ENCODE assay signal across 8 mouse cellular contexts in the genomic region with DNA sequence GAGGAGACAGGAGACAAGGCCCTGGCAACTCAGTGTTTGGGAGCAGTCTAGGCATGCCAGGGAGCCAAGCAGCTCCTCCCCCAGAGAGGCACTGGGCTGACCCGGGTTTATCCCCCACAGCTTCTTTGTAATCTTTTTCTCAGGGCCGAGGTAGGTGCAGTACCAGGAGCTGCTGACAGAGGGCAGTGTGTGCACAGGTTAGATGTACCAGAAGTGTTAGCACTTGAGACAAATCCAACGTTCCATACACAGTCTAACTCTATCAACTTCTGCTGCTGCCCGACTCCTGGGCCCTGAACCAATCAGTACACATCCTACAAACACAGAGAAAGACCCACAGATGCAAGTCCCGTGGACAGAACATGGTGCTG. TPM values are rescaled to one million over a fixed set of nuclear protein-coding genes. Genes with fewer than 3 reads are reported as not detected.
A peak's percentile ranks its signal among the peaks of the same experiment; 100 is the strongest.
DNase-seq lines count a peak whose midpoint lies in the region; ATAC-seq and TF ChIP-seq lines count a peak whose summit lies in the region.

No protein-coding gene starts in this region.

- H3K4me1 ChIP-seq in hindbrain, postnatal 0 days (ENCODE audit: insufficient read depth, low read length) = no peaks in the 10 kb centered on the region

- TF ChIP-seq CTCF in gastrocnemius, adult 2 months (IDR thresholded peaks at IDR 0.05) = peak; percentile 93
- peak; percentile 95 for TF ChIP-seq CTCF in hindbrain, postnatal 0 days (IDR thresholded peaks at IDR 0.05; ENCODE audit: low read depth)

- 6% methylated on average over 5 of the region's 5 CpGs for WGBS in hindbrain, postnatal 0 days

- no peaks in the 10 kb centered on the region for H3K27me3 ChIP-seq in hindbrain, postnatal 0 days (ENCODE audit: insufficient read depth, low read length)

- intact Hi-C loops in gastrocnemius, adult 2 months (cut with DNase I) = loop anchor here (1.0 to 5.0 kb wide), 5 partner anchors 201 to 435 kb away; no protein-coding TSS in a partner anchor

- H3K9me3 ChIP-seq in hindbrain, postnatal 0 days (ENCODE audit: low read length) = no peaks in the 10 kb centered on the region

- no peak overlapping the region for H3K27ac ChIP-seq in gastrocnemius, adult 2 months
- no peak overlapping the region for H3K27ac ChIP-seq in hindbrain, postnatal 0 days

- no peaks in the 10 kb centered on the region for H3K36me3 ChIP-seq in hindbrain, postnatal 0 days (ENCODE audit: insufficient read depth, low read length)

- peak; percentile 87 for DNase-seq in adipocyte (ENCODE audit: low spot score)
- DNase-seq in gastrocnemius, adult 2 months = peak; percentile 85
- peak; percentile 89 for DNase-seq in hindbrain, postnatal 0 days (ENCODE audit: low spot score)
- peak; percentile 87 to 94 for DNase-seq in left cerebral cortex, adult 18-20 months (ENCODE audit: low spot score in 2 of 2)
- DNase-seq in right cerebral cortex, postnatal 10 days (ENCODE audit: low spot score in 2 of 2) = peak; percentile 88 to 93
- DNase-seq in urinary bladder, postnatal 10 days (ENCODE audit: low spot score) = peak; percentile 76

- H3K4me2 ChIP-seq in hindbrain, postnatal 0 days (ENCODE audit: low read depth, low read length) = no peak overlapping the region

- no peak overlapping the region for H3K9ac ChIP-seq in hindbrain, postnatal 0 days (replicated peaks; ENCODE audit: low read length)

- no peak overlapping the region for H3K4me3 ChIP-seq in gastrocnemius, adult 2 months
- no peak overlapping the region for H3K4me3 ChIP-seq in hindbrain, postnatal 0 days (ENCODE audit: low read length)

- peak; percentile 91 for ATAC-seq in common myeloid progenitor, adult 5-6 weeks (replicated peaks; ENCODE audit: low read depth, poor library complexity, severe bottlenecking)
- peak; percentile 83 for ATAC-seq in hindbrain, postnatal 0 days
- ATAC-seq in megakaryocyte, adult 5-6 weeks (ENCODE audit: poor library complexity, severe bottlenecking) = peak; percentile 82

RNA-seq across cellular contexts. Expression of gene Krt72, which starts 13.6 kb away (rescaled TPM):
- not detected in 2 replicates for total RNA-seq in common myeloid progenitor, adult 5-6 weeks (2017)
- not detected for total RNA-seq in gastrocnemius, adult 2 months (2021)
- total RNA-seq in hindbrain, postnatal 0 days (2014; rRNA removed) = 1.9 TPM in 1 of 2 replicates, not detected in the other
- polyA plus RNA-seq in hindbrain, postnatal 0 days (2015; fragmentation: Nextera tagmentation; extraction: Ambion mirVana) = 0.44 TPM in 1 of 2 replicates, not detected in the other
- total RNA-seq in left cerebral cortex, adult 18-20 months (2021) = not detected
- not detected in 2 replicates for total RNA-seq in megakaryocyte, adult 5-6 weeks (2015)
- not detected in 2 replicates for total RNA-seq in megakaryocyte, adult 5-6 weeks (2017)

RNA-seq across cellular contexts. Expression of gene Krt73, which starts 29.4 kb away (rescaled TPM):
- not detected in 2 replicates for total RNA-seq in common myeloid progenitor, adult 5-6 weeks (2017)
- not detected for total RNA-seq in gastrocnemius, adult 2 months (2021)
- total RNA-seq in hindbrain, postnatal 0 days (2014; rRNA removed) = 1.5 and 1.7 TPM in 2 replicates
- polyA plus RNA-seq in hindbrain, postnatal 0 days (2015; fragmentation: Nextera tagmentation; extraction: Ambion mirVana) = 2.4 and 2.5 TPM in 2 replicates
- 1 to 10 TPM; 1.7 TPM for total RNA-seq in left cerebral cortex, adult 18-20 months (2021)
- not detected in 2 replicates for total RNA-seq in megakaryocyte, adult 5-6 weeks (2015)
- not detected in 2 replicates for total RNA-seq in megakaryocyte, adult 5-6 weeks (2017)

RNA-seq across cellular contexts. Expression of gene Krt71, which starts 29.8 kb away (rescaled TPM):
- total RNA-seq in common myeloid progenitor, adult 5-6 weeks (2017) = not detected in 2 replicates
- total RNA-seq in gastrocnemius, adult 2 months (2021) = not detected
- 2.1 and 2.2 TPM in 2 replicates for total RNA-seq in hindbrain, postnatal 0 days (2014; rRNA removed)
- 1.2 and 1.9 TPM in 2 replicates for polyA plus RNA-seq in hindbrain, postnatal 0 days (2015; fragmentation: Nextera tagmentation; extraction: Ambion mirVana)
- total RNA-seq in left cerebral cortex, adult 18-20 months (2021) = not detected
- not detected in 2 replicates for total RNA-seq in megakaryocyte, adult 5-6 weeks (2015)
- not detected in 2 replicates for total RNA-seq in megakaryocyte, adult 5-6 weeks (2017)

RNA-seq across cellular contexts. Expression of gene Krt2, which starts 45.3 kb away (rescaled TPM):
- total RNA-seq in common myeloid progenitor, adult 5-6 weeks (2017) = not detected in 2 replicates
- not detected for total RNA-seq in gastrocnemius, adult 2 months (2021)
- total RNA-seq in hindbrain, postnatal 0 days (2014; rRNA removed) = 0.37 TPM in 1 of 2 replicates, not detected in the other
- 0.21 and 0.37 TPM in 2 replicates for polyA plus RNA-seq in hindbrain, postnatal 0 days (2015; fragmentation: Nextera tagmentation; extraction: Ambion mirVana)
- under 1 TPM; 0.28 to 0.67 TPM for total RNA-seq in left cerebral cortex, adult 18-20 months (2021)
- not detected in 2 replicates for total RNA-seq in megakaryocyte, adult 5-6 weeks (2015)
- total RNA-seq in megakaryocyte, adult 5-6 weeks (2017) = not detected in 2 replicates

RNA-seq across cellular contexts. Expression of gene Krt5, which starts 60.0 kb away (rescaled TPM):
- total RNA-seq in common myeloid progenitor, adult 5-6 weeks (2017) = not detected in 2 replicates
- total RNA-seq in gastrocnemius, adult 2 months (2021) = not detected
- not detected in 2 replicates for total RNA-seq in hindbrain, postnatal 0 days (2014; rRNA removed)
- polyA plus RNA-seq in hindbrain, postnatal 0 days (2015; fragmentation: Nextera tagmentation; extraction: Ambion mirVana) = 0.15 TPM in 1 of 2 replicates, not detected in the other
- total RNA-seq in left cerebral cortex, adult 18-20 months (2021) = not detected
- not detected in 2 replicates for total RNA-seq in megakaryocyte, adult 5-6 weeks (2015)
- not detected in 2 replicates for total RNA-seq in megakaryocyte, adult 5-6 weeks (2017)
